Mouse (Mus musculus) retina, adult 2 months (tissue): ENCODE data around the gene Naaa.

ENCODE experiments used
- DNase-seq: peaks from one replicate; pipeline ENCODE4 v3.0.0-alpha.2; 2012; ENCODE audit warnings: low read depth, low spot score

The Naaa gene

DNA sequence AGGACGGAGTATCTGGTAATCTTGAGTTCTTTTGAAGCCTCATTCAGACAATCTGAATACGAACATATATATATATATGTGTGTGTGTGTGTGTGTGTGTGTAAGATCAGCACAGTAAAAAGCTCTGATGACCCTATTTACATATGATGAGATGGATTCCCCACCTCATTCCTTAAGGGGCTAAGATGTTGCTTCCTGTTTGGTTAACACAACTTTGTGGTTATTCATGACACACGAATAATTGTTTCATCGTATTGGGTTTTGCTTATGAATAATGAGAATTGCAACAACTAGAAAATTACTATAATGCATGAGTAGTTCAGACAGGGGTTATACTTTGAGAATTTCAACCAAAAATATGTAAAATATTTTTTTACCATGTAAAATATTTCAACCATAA lies 62.7 kb downstream of the Naaa start, which contains the start of gene U90926:
TSS of gene U90926 (minus strand) at position 101 of the 400 bp plus-strand sequence.
- DNase-seq: no peak

DNA sequence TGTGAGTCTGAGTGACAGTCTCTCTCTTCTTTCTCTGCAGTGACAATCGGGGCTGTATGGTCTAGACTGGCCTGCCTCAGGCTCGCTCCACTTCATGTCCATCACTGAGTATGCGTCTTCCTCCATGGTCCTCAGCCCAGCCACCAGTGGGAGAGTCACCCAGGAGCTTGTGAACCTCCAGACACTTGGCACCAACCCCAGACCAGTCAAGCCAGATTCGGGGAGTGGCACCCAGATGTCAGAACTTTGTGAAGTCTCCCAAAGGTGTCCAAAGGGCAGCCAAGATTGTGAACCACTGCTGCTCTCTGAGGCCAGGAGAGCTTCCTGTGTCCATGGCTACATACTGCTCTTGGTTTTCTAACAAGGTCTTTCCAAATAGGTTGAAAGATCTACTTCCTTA lies 65.7 kb downstream of the Naaa start:
- DNase-seq: no peak

DNA sequence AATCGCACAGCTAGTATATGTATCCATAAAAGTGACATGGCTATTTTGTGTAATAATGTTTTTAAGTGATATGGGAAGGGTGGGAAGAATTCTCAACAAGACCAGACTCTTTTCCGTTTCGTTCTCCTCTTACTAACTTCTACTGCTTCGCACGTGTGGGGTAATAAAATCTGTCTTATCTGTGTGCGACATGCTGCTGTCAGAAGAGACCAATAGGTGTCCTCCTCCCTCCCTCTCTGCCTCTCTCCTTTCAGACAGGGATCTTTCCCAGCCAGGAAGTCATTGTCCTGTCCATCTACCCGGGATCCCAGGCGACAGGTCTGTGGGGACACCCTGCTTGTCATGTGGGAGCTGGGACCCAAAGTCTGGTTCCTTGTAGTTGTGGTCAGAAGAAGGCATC lies 67.8 kb downstream of the Naaa start:
- DNase-seq: no peak
